Mouse (Mus musculus) thymus, adult 2 months (tissue): ENCODE data around the gene Rnf126.

Source experiments
- CTCF ChIP-seq: fragments of 200-500 bp; IDR thresholded peaks from 2 replicates; pipeline ENCODE4 v1.5.1; 2012; ENCODE audit warnings: mild to moderate bottlenecking, control low read depth, low read length, moderate library complexity, borderline replicate concordance; ENCODE audit not compliant: control insufficient read depth, poor library complexity, insufficient read depth; ENCODE audit errors: extremely low read depth
- POLR2A ChIP-seq: fragments of 200-500 bp; IDR thresholded peaks from 2 replicates; pipeline ENCODE4 v1.6.1; 2012; ENCODE audit warnings: mild to moderate bottlenecking, low read length, control low read depth, moderate library complexity; ENCODE audit not compliant: control insufficient read depth, poor library complexity, insufficient read depth; ENCODE audit errors: extremely low read depth

- TF ChIP-seq POLR2A (no peak), CTCF (no peak)
Measured at GRCm38 (mm10) chr10:79764234-79764633, 2.5 kb downstream of the Rnf126 start.
